Mouse (Mus musculus): Measurements from ENCODE around the gene Tmprss13.

Tmprss13 gene

GRCm38 (mm10) chr9:45337406-45337805, 18.5 kb downstream of the Tmprss13 start:
- no peak for DNase-seq

GRCm38 (mm10) chr9:45343066-45343465, 24.2 kb downstream of the Tmprss13 start:
- no peak for DNase-seq

- DNase-seq = no peak
Observed at GRCm38 (mm10) chr9:45345516-45345915, 26.6 kb downstream of the Tmprss13 start.

GRCm38 (mm10) chr9:45346276-45346675, 27.4 kb downstream of the Tmprss13 start:
- DNase-seq = no peak

- no peak for DNase-seq
Observed at GRCm38 (mm10) chr9:45348560-45348959, 29.7 kb downstream of the Tmprss13 start.

- no peak for DNase-seq
Observed at GRCm38 (mm10) chr9:45349181-45349580, 30.3 kb downstream of the Tmprss13 start.

- no peak for DNase-seq
Observed at GRCm38 (mm10) chr9:45349851-45350250, 31.0 kb downstream of the Tmprss13 start.

GRCm38 (mm10) chr9:45355192-45355591, 36.3 kb downstream of the Tmprss13 start:
- no peak for DNase-seq

- no peak for DNase-seq
Observed at GRCm38 (mm10) chr9:45358356-45358755, 39.5 kb downstream of the Tmprss13 start.

GRCm38 (mm10) chr9:45362051-45362461, 43.2 kb downstream of the Tmprss13 start:
- DNase-seq = no peak

- DNase-seq = no peak
Observed at GRCm38 (mm10) chr9:45363639-45364214, 44.8 kb downstream of the Tmprss13 start.

GRCm38 (mm10) chr9:45367716-45368115, 48.8 kb downstream of the Tmprss13 start:
- no peak for DNase-seq

- no peak for DNase-seq
Observed at GRCm38 (mm10) chr9:45368341-45368901, 49.5 kb downstream of the Tmprss13 start.

- DNase-seq = peak; percentile 30 to 40
Observed at GRCm38 (mm10) chr9:45370117-45370561, 51.2 kb downstream of the Tmprss13 start, which contains the start of gene Fxyd6. Gene Fxyd6 (plus strand): TSS chr9:45370185.

GRCm38 (mm10) chr9:45370616-45371336, 51.9 kb downstream of the Tmprss13 start:
- no peak for DNase-seq

GRCm38 (mm10) chr9:45371337-45371707, 52.4 kb downstream of the Tmprss13 start:
- no peak for DNase-seq

- no peak for DNase-seq
Observed at GRCm38 (mm10) chr9:45373896-45374295, 55.0 kb downstream of the Tmprss13 start.

- DNase-seq = no peak
Observed at GRCm38 (mm10) chr9:45374988-45375502, 56.1 kb downstream of the Tmprss13 start.

GRCm38 (mm10) chr9:45376427-45376826, 57.5 kb downstream of the Tmprss13 start:
- DNase-seq = no peak

GRCm38 (mm10) chr9:45376883-45377282, 58.0 kb downstream of the Tmprss13 start:
- no peak for DNase-seq

- no peak for DNase-seq
Observed at GRCm38 (mm10) chr9:45380411-45381251, 61.7 kb downstream of the Tmprss13 start.

- no peak for DNase-seq
Observed at GRCm38 (mm10) chr9:45382336-45382735, 63.4 kb downstream of the Tmprss13 start.

- no peak for DNase-seq
Observed at GRCm38 (mm10) chr9:45382834-45383233, 63.9 kb downstream of the Tmprss13 start.
